Mouse (Mus musculus): ENCODE data around the gene Aar2.

Aar2 gene

GRCm38 (mm10) chr2:156569261-156569660, 21.9 kb downstream of the Aar2 start:
- no peak for DNase-seq

- no peak for DNase-seq
Observed at GRCm38 (mm10) chr2:156571521-156571920, 24.1 kb downstream of the Aar2 start.

GRCm38 (mm10) chr2:156576850-156577587, 29.6 kb downstream of the Aar2 start:
- no peak for DNase-seq

DNA sequence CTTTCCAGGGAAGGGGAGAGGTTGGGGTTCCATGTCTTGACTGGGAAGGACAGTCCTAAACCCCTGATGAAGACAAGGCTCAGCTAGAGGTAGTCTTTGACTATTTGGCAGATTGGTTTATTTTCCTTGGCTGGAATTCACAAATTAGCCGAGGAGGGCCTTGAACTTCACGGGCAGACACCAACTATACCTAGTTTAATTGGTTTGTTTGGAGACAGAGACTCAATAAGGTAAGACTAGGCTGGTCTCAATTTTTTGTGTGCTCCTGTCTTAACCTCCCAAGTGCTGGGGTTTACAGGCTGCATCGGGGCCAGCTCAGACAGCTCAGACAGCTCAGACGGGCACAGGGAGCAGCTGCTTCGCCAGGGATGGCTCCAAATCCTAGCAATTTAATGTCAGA, 33.1 kb downstream of the Aar2 start:
- no peak for DNase-seq

GRCm38 (mm10) chr2:156581244-156581643, 33.9 kb downstream of the Aar2 start:
- DNase-seq, result no peak

GRCm38 (mm10) chr2:156582887-156583286, 35.5 kb downstream of the Aar2 start:
- no peak for DNase-seq

GRCm38 (mm10) chr2:156584154-156584796, 36.9 kb downstream of the Aar2 start:
- no peak for DNase-seq

GRCm38 (mm10) chr2:156584797-156585471, 37.5 kb downstream of the Aar2 start:
- peak in 1 of 2 experiments; percentile 7 for DNase-seq

- DNase-seq, result no peak
Observed at GRCm38 (mm10) chr2:156589481-156589880, 42.1 kb downstream of the Aar2 start.

- DNase-seq, result no peak
Observed at GRCm38 (mm10) chr2:156594987-156595490, 47.7 kb downstream of the Aar2 start.

GRCm38 (mm10) chr2:156602581-156602980, 55.2 kb downstream of the Aar2 start:
- DNase-seq, result no peak

DNA sequence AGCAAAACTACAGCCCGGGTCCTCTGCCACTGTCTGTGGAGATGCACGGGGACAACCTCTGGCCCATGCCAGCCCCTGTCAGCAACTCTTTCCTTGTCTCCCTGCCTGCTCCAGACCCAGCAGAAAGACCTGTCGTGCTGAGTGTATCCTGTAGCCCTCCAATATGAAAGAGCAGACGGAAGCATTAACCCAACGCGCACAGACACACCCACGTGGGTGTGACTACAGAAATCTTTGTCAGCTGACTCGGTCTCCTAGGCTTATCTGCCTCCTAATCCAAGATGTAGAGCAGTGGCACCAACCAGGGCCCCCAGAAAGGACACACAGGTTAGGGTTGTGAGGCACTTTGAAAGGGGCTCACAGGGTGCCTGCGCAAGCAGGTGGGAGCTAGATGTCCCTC, 56.3 kb downstream of the Aar2 start:
- no peak for DNase-seq

- DNase-seq, result no peak
Observed at GRCm38 (mm10) chr2:156605144-156605543, 57.8 kb downstream of the Aar2 start.

DNA sequence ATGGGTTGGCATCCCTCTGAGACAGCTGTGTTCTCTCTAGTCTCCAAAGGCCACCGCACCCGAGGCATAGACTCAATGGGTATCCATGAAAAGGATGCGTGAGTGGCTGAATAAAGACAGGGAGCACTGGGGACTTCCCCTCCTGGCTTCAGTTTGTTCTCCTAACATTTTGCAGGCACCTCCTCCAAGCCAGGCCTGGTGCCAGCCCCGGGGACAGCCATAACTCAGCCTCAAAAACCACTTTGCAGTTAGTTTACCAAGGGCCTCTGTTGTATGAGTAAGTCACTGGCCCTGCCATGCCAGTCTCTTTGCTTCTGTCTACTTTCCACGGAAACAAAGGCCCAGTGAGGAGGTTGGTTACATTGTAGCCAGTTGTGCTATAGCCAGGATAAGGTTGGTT, 58.6 kb downstream of the Aar2 start:
- no peak for DNase-seq

DNA sequence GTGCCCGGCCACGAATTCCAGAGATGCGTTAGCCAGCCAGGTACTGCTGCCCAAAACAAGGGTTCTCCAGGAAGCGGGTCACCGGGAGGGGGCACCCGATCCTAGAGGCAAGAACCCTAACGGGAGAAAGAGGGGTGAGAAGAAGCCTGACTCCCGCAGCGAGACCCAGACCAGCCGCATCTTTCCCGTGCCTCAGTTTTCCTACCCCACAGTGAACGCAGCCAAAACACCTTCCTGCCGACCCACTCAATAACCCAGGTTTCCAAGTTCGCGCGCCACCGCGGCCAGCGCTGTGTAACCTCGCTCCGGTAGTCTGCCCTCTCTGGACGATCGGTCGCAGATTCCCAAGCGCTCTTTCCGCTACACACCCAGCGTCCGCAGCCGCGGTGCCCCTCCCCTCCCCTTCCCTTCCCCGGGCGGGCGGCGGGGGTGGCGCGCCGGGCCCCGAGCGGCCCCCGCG, 65.7 kb downstream of the Aar2 start:
- DNase-seq, result peak; percentile 50 to 51

DNA sequence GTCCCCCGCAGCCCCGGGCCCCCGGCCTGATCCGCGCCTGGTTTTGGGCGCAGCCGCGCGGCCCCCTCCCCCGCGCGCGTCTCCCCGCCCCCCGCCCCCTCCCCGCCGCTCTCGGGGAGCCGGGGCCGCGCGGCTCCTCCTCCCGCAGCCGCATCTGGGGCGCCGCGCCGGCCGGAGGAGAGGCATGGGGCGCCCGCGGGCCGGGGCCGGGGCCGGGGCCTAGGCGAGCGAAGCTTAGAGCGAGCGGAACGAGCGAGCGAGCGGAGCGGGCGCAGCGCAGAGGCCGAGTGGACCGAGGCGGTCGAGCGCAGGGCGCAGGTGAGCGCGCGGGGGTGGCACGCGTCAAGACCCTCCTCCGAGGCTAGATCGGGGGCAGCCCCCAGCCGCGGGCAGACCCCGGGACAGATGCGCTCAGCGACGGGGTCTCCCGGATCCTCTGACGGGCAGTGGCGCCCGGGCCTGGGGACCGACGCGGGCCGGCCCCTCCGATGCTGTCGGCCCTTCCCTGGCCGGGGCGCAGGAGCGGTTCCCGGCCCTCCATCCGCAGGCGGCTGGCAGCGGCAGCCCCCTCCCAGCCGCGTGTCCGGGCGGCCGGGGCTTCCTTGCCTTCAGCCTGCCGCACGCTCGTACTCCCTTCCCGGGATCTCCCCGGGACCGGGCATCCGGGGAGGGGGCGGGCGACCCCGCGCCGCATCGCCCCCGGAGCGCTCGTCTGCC, 66.3 kb downstream of the Aar2 start, which contains the start of gene Dlgap4:
Gene Dlgap4 (plus strand): TSS at position 165 of the 717 bp plus-strand sequence.
- DNase-seq, result no peak

DNA sequence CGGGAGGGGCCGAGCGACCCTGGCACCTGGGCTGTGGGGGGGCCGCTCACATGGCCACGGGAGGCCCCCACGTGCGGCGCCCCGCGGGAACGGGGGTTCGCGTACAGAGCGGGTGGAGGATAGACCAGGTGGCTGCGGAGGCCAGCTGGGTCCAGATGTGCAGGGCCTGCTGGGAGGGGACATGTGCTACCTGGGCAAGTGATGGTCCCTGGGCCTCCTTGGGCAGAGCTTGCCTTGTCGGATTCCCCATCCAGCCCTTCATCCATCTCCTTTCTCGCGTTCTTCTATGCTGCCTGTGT, 66.8 kb downstream of the Aar2 start:
- no peak for DNase-seq

- no peak for DNase-seq
Observed at GRCm38 (mm10) chr2:156614661-156615654, 67.6 kb downstream of the Aar2 start.

- no peak for DNase-seq
Observed at GRCm38 (mm10) chr2:156616513-156616912, 69.1 kb downstream of the Aar2 start.

GRCm38 (mm10) chr2:156617536-156617935, 70.2 kb downstream of the Aar2 start:
- peak; percentile 60 to 67 for DNase-seq
